Mouse (Mus musculus): ENCODE measurements around the gene Sgca. TPM values are rescaled to one million over a fixed set of nuclear protein-coding genes. Genes with fewer than 3 reads are reported as not detected.
A peak's percentile ranks its signal among the peaks of the same experiment; 100 is the strongest.
"Not testable (repeated sequence)": the region's sequence is repeated elsewhere in the genome, so short reads cannot be mapped to it uniquely, and the experiment has no call there.

Gene Sgca
- total RNA-seq (2021): not detected in 2 replicates
- long read RNA-seq: 0 reads

GRCm38 (mm10) chr11:94976199-94976598, at the start of gene Sgca:
Sgca (minus strand) TSS chr11:94976327.
- DNase-seq: no peak

GRCm38 (mm10) chr11:95025227-95026012, 49.3 kb upstream of the Sgca start:
- no peak for DNase-seq

- DNase-seq: no peak
Observed at GRCm38 (mm10) chr11:95024439-95025184, 48.5 kb upstream of the Sgca start.

GRCm38 (mm10) chr11:95023481-95023880, 47.4 kb upstream of the Sgca start:
- DNase-seq: no peak

- no peak for DNase-seq
Observed at GRCm38 (mm10) chr11:95022237-95022992, 46.3 kb upstream of the Sgca start.

GRCm38 (mm10) chr11:95015484-95015883, 39.4 kb upstream of the Sgca start:
- DNase-seq: no peak

GRCm38 (mm10) chr11:95012487-95012886, 36.4 kb upstream of the Sgca start:
- DNase-seq: no peak

- DNase-seq: no peak
Observed at GRCm38 (mm10) chr11:95012075-95012474, 35.9 kb upstream of the Sgca start.

GRCm38 (mm10) chr11:95011416-95011815, 35.3 kb upstream of the Sgca start:
- DNase-seq: no peak

- DNase-seq: not testable (repeated sequence)
Observed at GRCm38 (mm10) chr11:95010841-95011403, 34.8 kb upstream of the Sgca start.

GRCm38 (mm10) chr11:95010141-95010739, 34.1 kb upstream of the Sgca start:
- peak; percentile 32 for DNase-seq

- DNase-seq: peak; percentile 60
Observed at GRCm38 (mm10) chr11:95009629-95010014, 33.5 kb upstream of the Sgca start, which contains the start of gene Samd14. Samd14 (plus strand) TSS chr11:95009879.

GRCm38 (mm10) chr11:95008661-95009628, 32.8 kb upstream of the Sgca start:
- DNase-seq: no peak

GRCm38 (mm10) chr11:95007418-95007817, 31.3 kb upstream of the Sgca start:
- DNase-seq: no peak

- peak; percentile 87 for DNase-seq
Observed at GRCm38 (mm10) chr11:95006525-95007219, 30.5 kb upstream of the Sgca start.

- no peak for DNase-seq
Observed at GRCm38 (mm10) chr11:95006038-95006437, 29.9 kb upstream of the Sgca start.

- no peak for DNase-seq
Observed at GRCm38 (mm10) chr11:95004937-95005198, 28.7 kb upstream of the Sgca start.

GRCm38 (mm10) chr11:95004136-95004936, 28.2 kb upstream of the Sgca start:
- no peak for DNase-seq

- no peak for DNase-seq
Observed at GRCm38 (mm10) chr11:95002705-95003104, 26.6 kb upstream of the Sgca start.

All from adrenal gland, postnatal 25 days (tissue).